Comparison of ENCODE assay signal across 8 mouse cellular contexts in the genomic region with DNA sequence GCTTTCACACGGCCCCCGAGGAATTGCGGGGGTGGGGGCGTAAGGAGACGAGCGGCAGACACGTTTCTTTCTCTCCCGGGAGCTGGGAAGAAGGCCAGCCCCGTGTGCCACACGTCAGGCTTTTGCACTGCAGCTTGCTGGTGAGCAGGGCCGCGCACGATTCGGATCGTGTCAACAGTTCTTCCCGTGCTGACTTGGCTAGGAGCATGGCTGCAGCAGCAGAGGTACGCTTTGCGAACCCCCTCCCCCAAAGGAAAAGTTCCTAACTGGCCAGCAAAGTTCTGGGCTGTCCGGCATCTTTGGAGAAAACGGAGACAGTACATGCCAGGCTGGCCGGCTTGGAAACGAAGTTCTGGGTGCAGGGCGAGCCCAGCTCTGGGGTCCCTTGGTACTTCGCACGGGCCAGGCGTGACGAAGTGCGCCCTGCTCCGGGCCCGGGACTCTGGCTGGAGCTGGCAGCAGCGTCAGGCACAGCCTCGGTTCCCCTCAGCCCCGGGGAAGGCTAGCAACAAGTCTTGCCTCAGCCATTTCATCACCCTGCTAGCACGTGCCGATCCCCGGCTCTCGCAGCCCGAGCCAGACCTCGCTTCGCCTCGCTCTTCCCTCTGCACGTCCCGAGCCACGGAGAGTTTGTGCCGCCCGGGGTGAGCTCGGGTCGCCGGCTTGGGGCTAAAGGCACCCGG. TPM values are rescaled to one million over a fixed set of nuclear protein-coding genes. Genes with fewer than 3 reads are reported as not detected.
DNase-seq lines count a peak whose midpoint lies in the region; ATAC-seq and TF ChIP-seq lines count a peak whose summit lies in the region.

No protein-coding gene starts in this region.

- TF ChIP-seq POLR2A in cerebellum, adult 2 months (IDR thresholded peaks at IDR 0.05; ENCODE audit: borderline replicate concordance, insufficient read depth, low read length) = no peak
- TF ChIP-seq POLR2A in testis, adult 2 months (IDR thresholded peaks at IDR 0.05; ENCODE audit: control insufficient read depth, low read depth, low read length) = no peak

- H3K9me3 ChIP-seq in intestine, embryonic 14.5 days (ENCODE audit: control insufficient read depth, low read length) = no peaks in the 10 kb centered on the region
- H3K9me3 ChIP-seq in limb, embryonic 15.5 days = no peaks in the 10 kb centered on the region
- no peaks in the 10 kb centered on the region for H3K9me3 ChIP-seq in midbrain, embryonic 14.5 days (ENCODE audit: control insufficient read depth, low read length)

- TF ChIP-seq CTCF in cerebellum, adult 2 months (IDR thresholded peaks at IDR 0.05; ENCODE audit: borderline replicate concordance, insufficient read depth, low read depth, low read length) = no peak
- TF ChIP-seq CTCF in testis, adult 2 months (IDR thresholded peaks at IDR 0.05; ENCODE audit: control insufficient read depth, insufficient read depth, insufficient replicate concordance, low read depth, low read length) = no peak

- peak overlapping the region; percentile 40 for H3K9ac ChIP-seq in intestine, embryonic 14.5 days (ENCODE audit: low read length)
- H3K9ac ChIP-seq in limb, embryonic 15.5 days = peak overlapping the region; percentile 37; the same call in 1 of the 2 replicates
- H3K9ac ChIP-seq in midbrain, embryonic 14.5 days (replicated peaks; ENCODE audit: low read length) = peak overlapping the region; percentile 42

- ATAC-seq in intestine, embryonic 14.5 days (replicated peaks; ENCODE audit: low FRiP score, low TSS enrichment, low read depth) = peak; percentile 48
- peak; percentile 21; the same call in 1 of the 2 replicates for ATAC-seq in limb, embryonic 15.5 days (ENCODE audit: insufficient number of reproducible peaks, low FRiP score, low TSS enrichment, low read depth)
- peak; percentile 70 for ATAC-seq in midbrain, embryonic 14.5 days (ENCODE audit: low FRiP score, low TSS enrichment)

- peak overlapping the region; percentile 37 for H3K4me3 ChIP-seq in cerebellum, adult 2 months (replicated peaks; ENCODE audit: insufficient read depth, low read depth, low read length)
- H3K4me3 ChIP-seq in intestine, embryonic 14.5 days (ENCODE audit: low read depth, low read length) = peak overlapping the region; percentile 39
- H3K4me3 ChIP-seq in limb, embryonic 15.5 days = peak overlapping the region; percentile 57
- peak overlapping the region; percentile 59 for H3K4me3 ChIP-seq in midbrain, embryonic 14.5 days (replicated peaks; ENCODE audit: low read depth, low read length)
- H3K4me3 ChIP-seq in testis, adult 2 months (ENCODE audit: control insufficient read depth, low read depth, low read length) = peak overlapping the region; percentile 71

- DNase-seq in cerebellum, adult 2 months = peak; percentile 9 to 13
- no peak for DNase-seq in cerebellum, adult 9-10 months
- DNase-seq in embryo, embryonic 11 days = peak; percentile 69
- DNase-seq in gastrocnemius, postnatal 4 days (ENCODE audit: low spot score in 2 of 2) = peak; percentile 38 to 56
- peak; percentile 88 for DNase-seq in intestine, embryonic 14.5 days (ENCODE audit: low spot score)
- peak; percentile 70 for DNase-seq in midbrain, embryonic 14.5 days

- H3K4me2 ChIP-seq in intestine, embryonic 14.5 days (ENCODE audit: low read length) = peak overlapping the region; percentile 73
- peak overlapping the region; percentile 100 for H3K4me2 ChIP-seq in limb, embryonic 15.5 days
- peak overlapping the region; percentile 100 for H3K4me2 ChIP-seq in midbrain, embryonic 14.5 days (ENCODE audit: low read length)

- no peaks in the 10 kb centered on the region; the same call in 1 of the 2 replicates for H3K4me1 ChIP-seq in cerebellum, adult 2 months (ENCODE audit: control insufficient read depth, insufficient read depth, low read length)
- peaks cover 14% of the 10 kb centered on the region for H3K4me1 ChIP-seq in intestine, embryonic 14.5 days (replicated peaks; ENCODE audit: control insufficient read depth, insufficient read depth, low read length)
- peaks cover 35% of the 10 kb centered on the region for H3K4me1 ChIP-seq in limb, embryonic 15.5 days
- H3K4me1 ChIP-seq in midbrain, embryonic 14.5 days (ENCODE audit: control insufficient read depth, insufficient read depth, low read length) = peaks cover 17% of the 10 kb centered on the region
- H3K4me1 ChIP-seq in testis, adult 2 months (ENCODE audit: control insufficient read depth, insufficient read depth, low read length) = peaks cover 3% of the 10 kb centered on the region; the same call in 1 of the 2 replicates

- H3K27ac ChIP-seq in cerebellum, adult 2 months (ENCODE audit: insufficient read depth, low read length) = no peak overlapping the region
- no peak overlapping the region for H3K27ac ChIP-seq in intestine, embryonic 14.5 days (ENCODE audit: low read depth)
- peak overlapping the region; percentile 54; the same call in 1 of the 2 replicates for H3K27ac ChIP-seq in limb, embryonic 15.5 days
- H3K27ac ChIP-seq in midbrain, embryonic 14.5 days (replicated peaks; ENCODE audit: low read depth, low read length) = no peak overlapping the region
- no peak overlapping the region for H3K27ac ChIP-seq in testis, adult 2 months (ENCODE audit: control insufficient read depth, insufficient read depth, low read depth, low read length)

- no peaks in the 10 kb centered on the region for H3K36me3 ChIP-seq in intestine, embryonic 14.5 days (ENCODE audit: control insufficient read depth, insufficient read depth, low read length)
- no peaks in the 10 kb centered on the region for H3K36me3 ChIP-seq in limb, embryonic 15.5 days
- H3K36me3 ChIP-seq in midbrain, embryonic 14.5 days (ENCODE audit: control insufficient read depth, insufficient read depth, low read length) = no peaks in the 10 kb centered on the region
- no peaks in the 10 kb centered on the region for H3K36me3 ChIP-seq in testis, adult 2 months (ENCODE audit: control insufficient read depth, insufficient read depth, low read length)

- no peaks in the 10 kb centered on the region for H3K27me3 ChIP-seq in cerebellum, adult 2 months (ENCODE audit: control insufficient read depth, insufficient read depth, low read length)
- H3K27me3 ChIP-seq in intestine, embryonic 14.5 days (replicated peaks; ENCODE audit: control insufficient read depth, insufficient read depth, low read length) = peaks cover 36% of the 10 kb centered on the region
- peaks cover 72% of the 10 kb centered on the region for H3K27me3 ChIP-seq in limb, embryonic 15.5 days
- H3K27me3 ChIP-seq in midbrain, embryonic 14.5 days (ENCODE audit: control insufficient read depth, insufficient read depth, low read length) = peaks cover 30% of the 10 kb centered on the region
- H3K27me3 ChIP-seq in testis, adult 2 months (ENCODE audit: control insufficient read depth, insufficient read depth, low read length) = no peaks in the 10 kb centered on the region

- under 1% methylated on average over 50 of the region's 50 CpGs for WGBS in cerebellum, adult 2 months
- WGBS in intestine, embryonic 14.5 days = under 1% methylated on average over 50 of the region's 50 CpGs
- under 1% methylated on average over 50 of the region's 50 CpGs for WGBS in limb, embryonic 15.5 days
- WGBS in midbrain, embryonic 14.5 days = under 1% methylated on average over 50 of the region's 50 CpGs

RNA-seq across cellular contexts. Expression of a gene that starts 0.8 kb away (rescaled TPM):
- polyA plus RNA-seq in cerebellum, adult 2 months (2012; rRNA removed) = 1.1 and 1.4 TPM in 2 replicates
- 1 to 10 TPM; 9.3 to 9.5 TPM for total RNA-seq in gastrocnemius, postnatal 4 days (2021)
- 3.1 and 3.5 TPM in 2 replicates for polyA plus RNA-seq in intestine, embryonic 14.5 days (2014; fragmentation: Nextera tagmentation; extraction: Ambion mirVana)
- polyA plus RNA-seq in limb, embryonic 15.5 days (2015; fragmentation: Nextera tagmentation; extraction: Ambion mirVana) = 2.9 and 3.0 TPM in 2 replicates
- 0.46 and 0.97 TPM in 2 replicates for polyA plus RNA-seq in midbrain, embryonic 14.5 days (2014; fragmentation: Nextera tagmentation; extraction: Ambion mirVana)
- polyA plus RNA-seq in testis, adult 2 months (2012; rRNA removed) = 0.65 and 0.77 TPM in 2 replicates
